Mouse (Mus musculus) right cerebral cortex, postnatal 4 days (tissue): ENCODE data around the gene Gm8439.

Experiments
- DNase-seq: peaks from one replicate; pipeline ENCODE4 v3.0.0-alpha.2; 2022

Gm8439 gene

GRCm38 (mm10) chr4:120613691-120614329 lies 25.3 kb downstream of the Gm8439 start:
- peak; percentile 28 for DNase-seq

DNA sequence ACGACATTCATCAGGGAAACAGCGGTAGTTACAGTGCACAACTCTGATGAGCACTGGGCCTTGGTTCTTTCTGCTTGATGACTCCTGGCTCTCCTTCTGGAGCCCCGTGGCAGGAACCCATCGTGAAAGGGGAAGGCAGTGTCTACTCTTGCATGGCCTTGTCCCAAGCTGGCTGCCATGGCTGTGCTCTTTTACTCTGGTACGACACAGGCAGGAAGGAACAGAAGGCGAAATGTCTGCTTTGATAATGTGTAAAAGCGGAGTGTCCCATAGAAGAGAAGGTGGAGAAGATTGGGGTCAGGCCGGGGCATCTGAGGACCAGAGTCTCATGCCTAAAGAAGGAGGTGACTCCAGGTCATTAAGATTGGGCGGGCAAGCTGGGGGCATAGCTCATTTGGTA lies 26.1 kb downstream of the Gm8439 start:
- DNase-seq = no peak

- DNase-seq = no peak
These were observed 27.1 kb downstream of the Gm8439 start for GRCm38 (mm10) chr4:120615528-120616081.

DNA sequence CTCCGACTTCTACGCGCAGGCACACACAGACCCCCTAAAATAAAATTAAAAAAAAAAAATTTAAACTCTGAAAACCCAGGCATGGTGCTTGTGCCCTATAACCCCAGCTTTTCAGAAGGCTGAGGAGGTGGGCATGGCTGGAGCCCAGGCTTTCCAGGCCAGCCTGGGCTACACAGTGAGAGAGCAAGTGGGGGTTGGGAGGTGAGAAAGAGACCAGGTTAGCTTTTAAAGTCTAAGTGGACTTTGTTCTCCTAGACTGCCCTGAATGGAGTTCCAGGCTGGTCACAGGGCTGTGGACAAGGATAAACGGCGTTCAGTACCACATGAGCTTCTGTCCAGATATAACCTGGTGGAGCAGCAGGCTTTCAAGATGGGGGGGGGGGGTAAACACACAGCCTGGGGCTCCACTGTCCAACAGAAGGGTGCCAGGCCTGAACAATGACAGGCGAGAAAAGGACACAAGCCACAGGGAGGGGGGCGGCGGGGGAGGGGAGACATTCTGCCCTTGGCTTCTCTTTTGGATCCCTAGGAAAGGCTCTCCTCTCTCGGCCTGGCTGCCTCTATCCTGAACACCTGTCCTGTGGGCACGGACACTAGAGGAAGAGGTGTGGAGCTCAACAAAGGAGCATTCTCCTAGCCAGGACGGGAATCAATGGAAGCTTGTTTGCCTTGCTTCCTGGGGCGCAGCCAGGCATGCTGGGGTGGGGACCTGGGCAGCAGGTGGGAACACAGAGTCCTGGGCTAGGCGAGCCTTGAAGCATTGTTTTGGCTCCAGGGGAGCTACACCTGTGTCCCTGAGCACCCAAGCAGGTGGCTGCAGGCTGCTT lies 27.9 kb downstream of the Gm8439 start:
- no peak for DNase-seq

GRCm38 (mm10) chr4:120627728-120628127 lies 39.2 kb downstream of the Gm8439 start:
- DNase-seq = no peak

- no peak for DNase-seq
These were observed 41.8 kb downstream of the Gm8439 start for GRCm38 (mm10) chr4:120630218-120630931.

- DNase-seq = no peak
These were observed 43.3 kb downstream of the Gm8439 start for GRCm38 (mm10) chr4:120631828-120632227.

DNA sequence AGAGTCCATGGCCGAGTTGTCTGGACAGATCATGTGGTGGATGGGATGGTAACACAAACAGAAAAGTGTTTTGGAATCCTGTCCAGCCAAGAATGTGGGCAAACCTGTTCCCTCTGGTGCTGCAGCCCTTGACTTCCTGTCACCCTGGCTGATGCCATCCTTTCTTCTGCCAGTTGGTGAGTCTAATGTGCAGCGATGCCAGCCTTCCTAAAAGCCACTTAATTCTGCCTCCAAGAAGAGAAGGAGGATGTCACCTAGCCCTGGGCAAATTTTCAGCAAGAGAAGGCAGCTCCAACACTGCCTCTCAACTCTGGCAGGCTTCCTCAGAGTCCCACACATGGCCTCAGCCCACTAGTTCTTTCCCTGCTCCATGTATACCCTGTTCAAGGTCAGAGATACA lies 46.8 kb downstream of the Gm8439 start:
- no peak for DNase-seq

DNA sequence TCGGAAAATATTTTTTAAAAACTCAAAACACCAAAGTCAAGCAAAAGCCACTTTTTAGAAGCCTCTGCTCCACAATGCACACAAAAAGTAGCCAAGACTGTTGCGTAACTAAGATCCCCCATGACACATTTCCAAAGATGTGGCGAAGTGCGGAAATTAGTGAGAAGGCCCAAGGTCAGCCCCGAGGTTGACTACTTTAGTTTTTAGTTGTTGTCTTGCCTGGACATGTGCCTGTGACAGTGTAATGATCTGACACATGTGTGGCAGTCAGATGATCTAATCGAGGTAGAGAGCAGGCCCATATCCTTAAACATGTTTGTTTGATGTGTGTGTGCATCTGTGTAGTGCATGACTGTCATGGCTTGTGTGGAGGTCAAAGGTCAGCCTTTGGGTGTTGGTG lies 53.4 kb downstream of the Gm8439 start:
- no peak for DNase-seq

DNA sequence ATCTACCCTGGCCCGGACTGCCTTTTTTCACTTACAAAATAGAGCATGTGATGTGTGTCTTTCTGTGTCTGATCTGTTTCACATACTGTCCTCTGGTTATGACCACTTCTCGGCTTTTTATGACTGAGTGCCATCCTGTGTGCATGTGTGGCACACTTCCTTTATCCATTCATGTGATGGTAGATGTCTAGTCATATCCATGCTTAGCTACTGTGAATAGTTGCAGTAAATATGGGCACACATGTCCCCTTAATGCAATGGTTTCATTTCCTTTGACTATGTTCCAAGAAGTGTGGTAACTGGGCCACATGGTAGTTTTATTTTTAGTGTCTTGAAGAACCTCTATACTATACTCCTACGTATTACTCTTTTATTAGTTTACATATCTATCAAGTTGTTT lies 55.4 kb downstream of the Gm8439 start:
- no peak for DNase-seq

- peak; percentile 56 for DNase-seq
These were observed 61.0 kb downstream of the Gm8439 start for GRCm38 (mm10) chr4:120649369-120650207.

DNA sequence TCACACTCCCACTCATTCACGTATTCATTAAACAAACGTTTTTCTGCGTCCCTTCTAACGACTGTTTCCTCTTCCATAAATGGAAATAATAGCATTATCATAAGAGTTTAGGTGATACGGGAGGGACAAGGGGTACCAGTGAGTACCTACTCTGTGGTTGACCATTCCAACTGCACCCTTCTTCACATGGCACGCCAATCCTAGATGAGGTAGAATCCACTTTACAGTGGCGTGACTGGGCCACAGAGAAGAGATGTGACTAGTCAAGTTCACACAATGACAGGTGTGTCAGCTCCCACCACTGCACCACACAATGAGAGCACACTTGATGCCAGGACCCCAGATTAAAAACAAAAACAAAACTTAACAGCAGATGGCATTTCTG lies 61.7 kb downstream of the Gm8439 start:
- DNase-seq = no peak

DNA sequence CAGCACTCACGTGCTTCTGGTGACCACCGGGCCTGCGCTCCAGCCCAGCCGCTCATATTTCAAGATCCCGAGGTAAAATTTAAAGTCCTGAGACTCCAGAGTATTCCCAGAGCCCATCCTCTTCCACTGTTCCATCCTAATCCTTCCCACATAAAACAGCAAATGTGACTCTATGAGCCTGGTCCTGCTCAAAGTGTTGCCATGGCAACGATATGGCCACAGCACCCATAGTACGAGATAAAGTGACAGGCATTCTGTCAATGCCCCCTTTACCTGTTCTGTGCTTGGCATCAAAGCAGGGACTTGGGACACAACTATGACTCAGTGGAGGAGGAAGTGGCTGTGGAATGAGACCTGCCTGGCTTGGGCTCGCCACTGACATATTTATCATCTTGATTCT lies 67.4 kb downstream of the Gm8439 start:
- DNase-seq = no peak
